Mouse (Mus musculus) MEL (cell line): Measurements from ENCODE around the gene Plbd2. TPM values are rescaled to one million over a fixed set of nuclear protein-coding genes. Genes with fewer than 3 reads are reported as not detected.

ENCODE experiments used
- DNase-seq: peaks from one replicate; pipeline ENCODE4 v3.0.0; 2011; ENCODE audit warnings: low read depth, low spot score
- H3K27ac ChIP-seq: 2 replicates; pipeline ENCODE4 v1.5.1; 2012; ENCODE audit warnings: low read depth, mild to moderate bottlenecking, control low read depth, low read length, moderate library complexity; ENCODE audit not compliant: control insufficient read depth
- H3K27me3 ChIP-seq, 2 experiments: fragments of 150-350 bp in 1 of 2; sonication (generic) in 1 of 2; 2 replicates each; pipeline ENCODE4 v1.6.1; 2012; ENCODE audit warnings: low read length in 2 of 2, mild to moderate bottlenecking in 2 of 2, improper control_type of control experiment in 1 of 2, moderate library complexity in 1 of 2; ENCODE audit not compliant: insufficient read depth in 2 of 2, control insufficient read depth in 1 of 2
- H3K36me3 ChIP-seq, 2 experiments: 2 replicates each; pipeline ENCODE4 v1.6.1; 2012 to 2014; ENCODE audit warnings: low read length in 2 of 2, improper control_type of control experiment in 1 of 2, inconsistent platforms in 1 of 2, mild to moderate bottlenecking in 1 of 2; ENCODE audit not compliant: insufficient read depth in 2 of 2, control insufficient read depth in 1 of 2
- H3K4me1 ChIP-seq, 2 experiments: fragments of 150-350 bp in 1 of 2; sonication (generic) in 1 of 2; 2 replicates each; pipeline ENCODE4 v1.6.1; 2012; ENCODE audit warnings: low read length in 2 of 2, improper control_type of control experiment in 1 of 2, mild to moderate bottlenecking in 1 of 2; ENCODE audit not compliant: insufficient read depth in 2 of 2, control insufficient read depth in 1 of 2
- H3K4me3 ChIP-seq, 2 experiments: fragments of 150-350 bp in 1 of 2; sonication (generic) in 1 of 2; 2 replicates each; pipeline ENCODE4 v1.5.1; 2012; ENCODE audit warnings: low read depth in 2 of 2, low read length in 2 of 2, mild to moderate bottlenecking in 2 of 2, moderate library complexity in 2 of 2, control low read depth in 1 of 2, improper control_type of control experiment in 1 of 2; ENCODE audit not compliant: control insufficient read depth in 1 of 2, insufficient read depth in 1 of 2
- H3K79me2 ChIP-seq: 2 replicates; pipeline ENCODE4 v1.6.1; 2012; ENCODE audit warnings: mild to moderate bottlenecking, low read length, moderate library complexity; ENCODE audit not compliant: control insufficient read depth, poor library complexity, insufficient read depth
- H3K9ac ChIP-seq: 2 replicates; pipeline ENCODE4 v1.6.1; 2012; ENCODE audit warnings: low read depth, mild to moderate bottlenecking, control low read depth, low read length, moderate library complexity; ENCODE audit not compliant: control insufficient read depth, poor library complexity, severe bottlenecking
- H3K9me3 ChIP-seq: fragments of 150-350 bp; sonication (generic); replicated peaks from 2 replicates; pipeline ENCODE4 v1.6.1; 2012; ENCODE audit warnings: mild to moderate bottlenecking, low read length, improper control_type of control experiment, moderate library complexity; ENCODE audit not compliant: insufficient read depth
- BHLHE40 ChIP-seq: IDR thresholded peaks from 2 replicates; pipeline ENCODE4 v1.6.1; 2012; ENCODE audit warnings: low read depth, mild to moderate bottlenecking, inconsistent platforms, low read length, improper control_type of control experiment, borderline replicate concordance
- CTCF ChIP-seq, 3 experiments: IDR thresholded peaks in 2 of 3; conservative IDR thresholded peaks in 1 of 3; 2 replicates each; pipeline ENCODE4 v1.5.1; 2011 to 2012; ENCODE audit warnings: low read length in 3 of 3, low read depth in 2 of 3, mild to moderate bottlenecking in 2 of 3, improper control_type of control experiment in 1 of 3, inconsistent platforms in 1 of 3, mixed read lengths in 1 of 3, moderate library complexity in 1 of 3; ENCODE audit not compliant: control insufficient read depth in 1 of 3, insufficient read depth in 1 of 3, poor library complexity in 1 of 3, severe bottlenecking in 1 of 3
- ELF1 ChIP-seq: IDR thresholded peaks from 2 replicates; pipeline ENCODE4 v1.6.1; 2014; ENCODE audit warnings: low read depth, mild to moderate bottlenecking, inconsistent platforms, low read length, improper control_type of control experiment, moderate library complexity
- KAT2A ChIP-seq: conservative IDR thresholded peaks from 2 replicates; pipeline ENCODE4 v1.6.1; 2012; ENCODE audit warnings: low read depth, low read length, improper control_type of control experiment, inconsistent platforms
- MAFK ChIP-seq: IDR thresholded peaks from 2 replicates; pipeline ENCODE4 v1.6.1; 2011; ENCODE audit warnings: low read depth, mild to moderate bottlenecking, low read length, improper control_type of control experiment, borderline replicate concordance
- MAX ChIP-seq: IDR thresholded peaks from 2 replicates; pipeline ENCODE4 v1.6.1; 2011; ENCODE audit warnings: low read length, improper control_type of control experiment
- MAZ ChIP-seq: IDR thresholded peaks from 2 replicates; pipeline ENCODE4 v1.6.1; 2012; ENCODE audit warnings: low read depth, mild to moderate bottlenecking, inconsistent platforms, low read length, improper control_type of control experiment
- MEF2A ChIP-seq: IDR thresholded peaks from 2 replicates; pipeline ENCODE4 v1.6.1; 2014; ENCODE audit warnings: low read depth, mild to moderate bottlenecking, inconsistent platforms, low read length, improper control_type of control experiment; ENCODE audit not compliant: poor library complexity, insufficient replicate concordance, severe bottlenecking; ENCODE audit errors: extremely low read depth
- MXI1 ChIP-seq: IDR thresholded peaks from 2 replicates; pipeline ENCODE4 v1.6.1; 2011; ENCODE audit warnings: mild to moderate bottlenecking, low read depth, low read length, improper control_type of control experiment
- NRF1 ChIP-seq: IDR thresholded peaks from 2 replicates; pipeline ENCODE4 v1.6.1; 2014; ENCODE audit warnings: low read depth, mild to moderate bottlenecking, inconsistent platforms, low read length, improper control_type of control experiment, moderate library complexity; ENCODE audit not compliant: poor library complexity, insufficient read depth, severe bottlenecking
- POLR2A ChIP-seq, 2 experiments: IDR thresholded peaks; 2 replicates each; pipeline ENCODE4 v1.6.1; 2011 to 2012; ENCODE audit warnings: low read length in 2 of 2, mild to moderate bottlenecking in 2 of 2, control low read depth in 1 of 2, improper control_type of control experiment in 1 of 2, low read depth in 1 of 2, moderate library complexity in 1 of 2; ENCODE audit not compliant: control insufficient read depth in 1 of 2, insufficient read depth in 1 of 2, poor library complexity in 1 of 2
- RAD21 ChIP-seq: IDR thresholded peaks from 2 replicates; pipeline ENCODE4 v1.6.1; 2011; ENCODE audit warnings: mild to moderate bottlenecking, low read depth, low read length, improper control_type of control experiment
- SIN3A ChIP-seq: IDR thresholded peaks from 2 replicates; pipeline ENCODE4 v1.6.1; 2012; ENCODE audit warnings: low read length, improper control_type of control experiment, inconsistent platforms
- SMC3 ChIP-seq: IDR thresholded peaks from 2 replicates; pipeline ENCODE4 v1.6.1; 2011; ENCODE audit warnings: low read depth, low read length, improper control_type of control experiment
- TAL1 ChIP-seq: IDR thresholded peaks from 2 replicates; pipeline ENCODE4 v1.6.1; 2012; ENCODE audit warnings: mild to moderate bottlenecking, inconsistent platforms, low read length, moderate library complexity, mixed read lengths
- TBP ChIP-seq: IDR thresholded peaks from 2 replicates; pipeline ENCODE4 v1.8.0; 2011; ENCODE audit warnings: low read depth, low read length, improper control_type of control experiment
- TCF12 ChIP-seq: IDR thresholded peaks from 2 replicates; pipeline ENCODE4 v1.6.1; 2014; ENCODE audit warnings: low read depth, mild to moderate bottlenecking, inconsistent platforms, low read length, improper control_type of control experiment, moderate library complexity
- USF2 ChIP-seq, 2 experiments: IDR thresholded peaks; 2 replicates each; pipeline ENCODE4 v1.6.1; 2011 to 2012; ENCODE audit warnings: improper control_type of control experiment in 2 of 2, low read length in 2 of 2, borderline replicate concordance in 1 of 2, inconsistent platforms in 1 of 2, low read depth in 1 of 2, mild to moderate bottlenecking in 1 of 2; ENCODE audit not compliant: insufficient read depth in 1 of 2
- ZC3H11A ChIP-seq: IDR thresholded peaks from 2 replicates; pipeline ENCODE4 v1.6.1; 2012; ENCODE audit warnings: low read depth, mild to moderate bottlenecking, inconsistent platforms, low read length, improper control_type of control experiment
- ZKSCAN1 ChIP-seq: IDR thresholded peaks from 2 replicates; pipeline ENCODE4 v1.6.1; 2012; ENCODE audit warnings: low read depth, mild to moderate bottlenecking, inconsistent platforms, low read length, improper control_type of control experiment, moderate library complexity
- ZNF384 ChIP-seq: IDR thresholded peaks from 2 replicates; pipeline ENCODE4 v1.6.1; 2012; ENCODE audit warnings: low read depth, mild to moderate bottlenecking, inconsistent platforms, low read length, improper control_type of control experiment
- polyA plus RNA-seq, 2 experiments: library from polyadenylated mRNA; stranded (reverse) in 1 of 2; unstranded in 1 of 2; fragments of >175 nt in 1 of 2; fragments of >200 nt in 1 of 2; gene quantifications; 2 replicates each; pipeline versions ENCODE4 v1.2.1 to v1.2.4; 2012; ENCODE audit warnings: low replicate concordance in 2 of 2, low read depth in 1 of 2; ENCODE audit not compliant: insufficient read length in 2 of 2, insufficient read depth in 1 of 2, missing spikeins in 1 of 2
- total RNA-seq: library from RNA; depleted of rRNA; stranded (reverse); fragments of 300-350 nt; gene quantifications from 2 replicates; pipeline ENCODE4 v1.2.3, GENCODE M21; 2012

The Plbd2 gene
- total and polyA plus RNA-seq, 3 experiments = 10.1 to 30.5 TPM; not detected in 1

- no peaks in the 10 kb centered on the region for H3K9me3 ChIP-seq
- no peaks in the 10 kb centered on the region for H3K27me3 ChIP-seq
- TF ChIP-seq MXI1 (no peak), CTCF (IDR thresholded peaks at IDR 0.05 in 2 of 3, conservative IDR thresholded peaks at IDR 0.05 in 1 of 3; ENCODE audit: control insufficient read depth in 1 of 3, insufficient read depth in 1 of 3, low read depth in 2 of 3, low read length in 3 of 3, poor library complexity in 1 of 3, severe bottlenecking in 1 of 3) (peak in 2 of 3 experiments; percentile 53 to 54; a peak in 4 of 6 replicates), MEF2A (no peak), MAZ (0 out of 2 replicates have a peak, but pooled peaks have one; percentile 24), RAD21 (peak; percentile 19), USF2 (IDR thresholded peaks at IDR 0.05; ENCODE audit: borderline replicate concordance in 1 of 2, insufficient read depth in 1 of 2, low read depth in 1 of 2, low read length in 2 of 2) (no peak), TBP (no peak), ZC3H11A (peak; percentile 15; the same call in 1 of the 2 replicates), ZKSCAN1 (no peak), SMC3 (peak; percentile 45)
- no peaks in the 10 kb centered on the region for H3K4me1 ChIP-seq
- no peak for DNase-seq
- no peaks in the 10 kb centered on the region for H3K79me2 ChIP-seq
- no peaks in the 10 kb centered on the region for H3K36me3 ChIP-seq
- no peak overlapping the region for H3K9ac ChIP-seq
- H3K27ac ChIP-seq = no peak overlapping the region
- no peak overlapping the region for H3K4me3 ChIP-seq
Observed at GRCm38 (mm10) chr5:120525737-120526136, 22.3 kb upstream of the Plbd2 start.

GRCm38 (mm10) chr5:120524736-120525135, 21.3 kb upstream of the Plbd2 start:
- Histone ChIP-seq H3K9ac (no peak overlapping the region), H3K27ac (no peak overlapping the region), H3K9me3 (no peaks in the 10 kb centered on the region), H3K4me3 (no peak overlapping the region), H3K36me3 (no peaks in the 10 kb centered on the region), H3K4me1 (no peaks in the 10 kb centered on the region), H3K79me2 (no peaks in the 10 kb centered on the region), H3K27me3 (no peaks in the 10 kb centered on the region)
- no peak for TF ChIP-seq TAL1
- no peak for TF ChIP-seq POLR2A (IDR thresholded peaks at IDR 0.05; ENCODE audit: control insufficient read depth in 1 of 2, insufficient read depth in 1 of 2, low read depth in 1 of 2, low read length in 2 of 2, poor library complexity in 1 of 2)
- no peak for TF ChIP-seq RAD21
- no peak for TF ChIP-seq ZC3H11A
- no peak for TF ChIP-seq SMC3
- TF ChIP-seq ZKSCAN1 = no peak
- TF ChIP-seq NRF1 = no peak
- TF ChIP-seq TCF12 = no peak
- no peak for TF ChIP-seq MAX
- no peak for TF ChIP-seq SIN3A
- no peak for TF ChIP-seq BHLHE40
- no peak for TF ChIP-seq KAT2A
- TF ChIP-seq MAFK = no peak
- no peak for TF ChIP-seq ELF1
- no peak for TF ChIP-seq MAZ
- TF ChIP-seq ZNF384 = no peak
- TF ChIP-seq MXI1 = no peak
- DNase-seq = peak; percentile 49
